Mouse (Mus musculus) bone marrow, adult 2 months (tissue): ENCODE data around the gene Eif2s3x.

Experiments used
- CTCF ChIP-seq: fragments of 200-500 bp; IDR thresholded peaks from 2 replicates; pipeline ENCODE4 v1.5.1; 2011; ENCODE audit warnings: low read length, control low read depth; ENCODE audit not compliant: control insufficient read depth, insufficient read depth
- POLR2A ChIP-seq: fragments of 200-500 bp; IDR thresholded peaks from 2 replicates; pipeline ENCODE4 v1.6.1; 2011; ENCODE audit warnings: low read depth, mild to moderate bottlenecking, control low read depth, low read length, borderline replicate concordance; ENCODE audit not compliant: control insufficient read depth

GRCm38 (mm10) chrX:94152251-94152830 is 60.3 kb downstream of the Eif2s3x start:
- no peak for TF ChIP-seq POLR2A
- no peak for TF ChIP-seq CTCF
